Mouse (Mus musculus): Measurements from ENCODE around the gene Babam2. TPM values are rescaled to one million over a fixed set of nuclear protein-coding genes. Genes with fewer than 3 reads are reported as not detected.
A peak's percentile ranks its signal among the peaks of the same experiment; 100 is the strongest.
"Not testable (repeated sequence)": the region's sequence is repeated elsewhere in the genome, so short reads cannot be mapped to it uniquely, and the experiment has no call there.

Babam2 gene
- total RNA-seq, 1 experiment from 2014 or later = 38.9 TPM

DNA sequence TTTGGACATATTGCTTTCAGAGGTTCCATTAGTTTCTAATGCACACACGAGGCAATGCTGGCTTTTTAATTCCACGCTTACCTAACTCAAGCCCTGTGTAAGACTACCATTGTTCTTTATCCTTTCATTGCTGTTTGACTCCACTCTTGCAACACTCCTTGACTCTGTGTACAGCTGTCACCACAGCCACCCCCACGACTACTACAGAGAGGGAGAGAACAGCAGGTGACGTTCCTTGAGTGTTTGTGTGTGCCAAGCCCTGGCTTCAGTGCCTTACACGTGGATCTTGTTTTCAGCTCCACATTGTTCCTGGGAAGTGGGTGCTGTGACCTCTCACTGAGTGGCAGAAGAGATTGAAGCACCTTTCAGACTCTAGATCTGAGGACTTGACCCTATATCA lies 269.3 kb downstream of the Babam2 start:
- no peak for ATAC-seq (replicated peaks; ENCODE audit: low read depth, poor library complexity, severe bottlenecking)

DNA sequence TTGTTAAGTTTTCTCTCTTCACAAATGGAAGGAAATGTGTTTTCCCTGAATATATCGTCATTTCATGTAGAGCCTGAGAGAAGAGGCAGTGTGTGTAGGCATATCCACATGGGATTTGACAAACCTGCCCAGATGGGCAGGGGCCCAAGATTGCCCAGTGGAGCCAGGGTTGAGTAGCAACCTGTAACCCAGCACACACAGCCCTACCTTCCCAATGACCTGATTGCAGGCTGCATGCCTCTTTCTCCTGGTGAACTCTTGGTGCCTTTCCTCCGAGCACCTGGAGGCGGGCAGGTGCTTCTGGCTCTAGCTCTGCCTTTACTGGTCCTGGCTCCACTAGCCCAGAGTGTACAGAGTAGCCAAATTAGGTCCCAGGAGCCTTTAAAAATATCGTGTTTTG lies 270.0 kb downstream of the Babam2 start:
- ATAC-seq (replicated peaks; ENCODE audit: low read depth, poor library complexity, severe bottlenecking) = no peak

DNA sequence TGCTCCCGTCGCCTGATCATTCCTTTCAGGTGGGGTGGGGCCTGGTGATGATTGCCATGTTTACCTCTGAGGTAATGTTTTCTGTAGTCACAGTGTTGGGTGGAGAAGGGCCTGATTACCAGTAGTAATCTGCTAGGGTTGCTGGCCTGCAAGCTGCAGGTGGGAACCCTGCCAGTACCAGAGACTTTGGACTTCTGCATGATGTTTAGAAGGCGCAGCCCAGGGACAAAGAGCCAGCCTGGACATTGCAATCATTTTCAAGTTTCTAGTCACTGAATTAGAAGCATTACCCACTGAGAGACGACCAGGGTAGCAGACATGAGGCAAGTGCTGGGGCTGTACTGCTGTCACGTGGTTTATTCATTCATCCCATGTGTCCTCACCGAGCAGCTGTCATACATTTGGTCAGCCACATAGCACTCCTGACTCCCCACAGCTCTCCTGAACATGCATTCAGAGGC lies 270.6 kb downstream of the Babam2 start:
- no peak for ATAC-seq (replicated peaks; ENCODE audit: low read depth, poor library complexity, severe bottlenecking)

DNA sequence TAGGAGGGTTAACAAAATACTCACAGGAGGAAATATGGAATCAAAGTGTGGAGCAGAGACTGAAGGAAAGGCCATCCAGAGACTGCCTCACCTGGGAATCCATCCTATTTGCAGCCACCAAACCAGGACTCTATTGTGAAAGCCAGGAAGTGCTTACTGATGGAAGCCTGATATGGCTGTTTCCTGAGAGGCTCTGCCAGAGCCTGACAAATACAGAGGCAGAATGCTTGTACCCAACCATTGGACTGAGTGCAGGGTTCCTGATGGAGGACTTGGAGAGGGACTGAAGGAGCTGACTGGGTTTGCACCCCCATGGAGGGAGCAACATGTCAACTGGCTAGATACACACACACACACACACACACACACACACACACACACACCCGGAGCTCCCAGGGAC lies 274.9 kb downstream of the Babam2 start:
- not testable (repeated sequence) for ATAC-seq (replicated peaks; ENCODE audit: low read depth, poor library complexity, severe bottlenecking)

DNA sequence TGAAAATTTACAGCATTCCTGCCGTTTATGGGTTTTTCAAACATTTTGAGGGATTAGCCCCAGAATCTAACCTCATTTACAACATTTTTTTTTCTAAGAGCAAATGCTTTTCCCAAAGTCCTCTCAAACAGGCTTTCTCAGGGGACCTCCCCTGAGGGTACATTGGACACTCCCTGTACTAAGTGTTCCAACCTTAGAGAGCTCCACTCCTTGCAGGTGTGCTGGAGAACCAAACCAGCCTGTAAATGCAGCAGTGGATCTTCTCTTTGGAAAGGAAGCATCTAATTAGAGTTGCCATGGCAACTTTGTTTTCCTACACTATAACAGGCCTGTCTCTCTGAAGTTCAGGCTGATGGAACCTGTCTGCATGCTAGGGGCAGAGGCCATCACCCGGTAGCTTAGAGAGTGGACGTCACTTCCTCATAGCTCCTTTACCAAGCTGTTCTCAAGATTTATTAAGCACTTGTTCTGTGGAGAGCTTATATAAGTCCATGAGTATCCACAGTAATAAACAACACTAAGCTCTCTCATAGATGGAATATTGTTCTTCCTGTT lies 277.2 kb downstream of the Babam2 start:
- no peak for ATAC-seq (replicated peaks; ENCODE audit: low read depth, poor library complexity, severe bottlenecking)

DNA sequence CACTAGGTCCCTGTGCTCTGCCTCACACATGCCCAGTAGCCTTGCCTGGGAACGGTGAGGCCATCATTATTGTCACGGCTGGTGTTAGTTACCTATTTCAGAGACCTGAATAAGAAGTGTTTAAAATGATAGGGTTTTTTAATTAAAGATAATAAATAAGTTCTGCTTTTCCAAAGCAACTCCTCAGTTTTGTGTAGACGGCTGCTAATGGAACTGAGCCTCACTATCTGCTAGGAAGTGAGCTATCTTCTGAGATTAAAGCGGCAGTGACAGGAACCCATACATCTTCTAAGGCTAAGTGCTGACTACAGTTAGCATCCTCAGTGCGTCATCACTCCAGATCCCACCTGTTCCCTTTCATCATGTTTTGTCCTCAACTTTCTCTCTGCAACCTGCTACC lies 284.6 kb downstream of the Babam2 start:
- no peak for ATAC-seq (replicated peaks; ENCODE audit: low read depth, poor library complexity, severe bottlenecking)

DNA sequence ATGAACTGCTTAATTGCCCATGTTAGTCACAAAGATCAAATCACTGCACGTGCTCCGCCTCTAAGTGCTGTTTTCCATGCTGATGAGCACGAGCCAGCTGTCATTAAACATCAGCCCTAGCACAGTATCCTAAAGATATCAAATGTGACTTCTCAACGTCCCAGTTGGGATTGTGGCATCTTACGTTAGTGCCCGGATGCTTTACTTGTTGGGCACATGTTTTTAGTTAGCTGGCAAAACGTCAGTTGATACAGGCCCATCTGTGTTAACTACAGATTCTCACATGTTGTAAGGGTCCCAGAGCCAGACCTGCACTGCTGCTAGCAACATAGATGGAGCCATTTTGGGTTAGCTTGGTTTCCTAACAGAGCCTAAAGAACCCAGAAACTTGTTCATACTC lies 285.7 kb downstream of the Babam2 start:
- ATAC-seq (replicated peaks; ENCODE audit: low read depth, poor library complexity, severe bottlenecking) = no peak

DNA sequence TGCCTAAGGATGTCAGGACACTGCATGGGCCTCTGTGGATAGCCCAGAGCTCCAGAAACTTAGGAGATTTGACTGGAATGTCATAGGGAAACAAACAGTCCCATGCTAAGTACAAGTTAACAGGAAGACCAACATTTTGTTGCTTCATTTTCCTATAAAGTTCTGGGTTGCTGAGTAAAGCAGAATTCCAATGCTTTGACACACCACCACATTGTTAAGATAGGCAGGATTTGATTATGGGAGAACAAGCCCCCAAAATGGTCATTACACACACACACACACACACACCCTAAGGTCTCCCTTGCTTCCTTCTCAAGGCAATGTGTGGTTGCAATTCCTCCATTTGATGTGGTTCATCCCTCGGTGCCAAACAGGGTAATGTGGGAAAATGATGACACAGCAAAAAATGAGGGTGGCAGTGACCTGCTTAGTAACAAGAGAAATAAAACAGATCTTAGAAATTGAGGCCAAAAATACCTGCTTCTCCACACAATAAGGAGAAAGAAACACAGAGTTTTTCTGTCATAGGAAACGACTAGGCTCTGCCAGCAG lies 286.4 kb downstream of the Babam2 start:
- 0 out of 2 replicates have a peak, but pooled peaks have one; percentile 18 for ATAC-seq (replicated peaks; ENCODE audit: low read depth, poor library complexity, severe bottlenecking)

DNA sequence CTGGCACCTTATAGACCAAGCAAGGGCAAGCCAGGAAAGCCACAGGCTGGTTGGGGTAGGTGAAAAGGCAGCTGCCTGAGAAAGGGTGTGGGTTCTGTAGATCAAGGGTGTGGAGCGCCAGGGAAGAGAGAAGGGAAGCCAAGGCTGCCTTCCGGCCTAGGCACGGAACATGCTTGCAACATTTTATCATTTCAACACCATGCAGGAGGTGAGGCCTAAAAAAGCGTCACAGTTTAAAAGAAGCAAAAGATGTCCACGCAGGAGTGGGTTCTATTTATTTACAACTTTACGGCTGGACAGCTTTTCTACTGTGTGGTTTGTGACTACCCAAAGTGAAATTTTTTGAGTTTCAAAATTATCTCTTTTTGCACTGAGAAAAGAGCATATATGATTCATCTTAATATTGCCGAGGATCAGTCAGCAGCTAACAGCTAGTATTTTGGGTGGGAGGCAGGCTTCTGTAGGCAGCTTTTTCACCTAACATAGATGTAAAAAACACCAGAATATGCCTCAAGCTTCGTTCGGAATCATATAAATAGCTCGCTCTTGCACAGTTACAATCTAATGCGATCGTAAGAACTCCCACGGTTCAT lies 287.0 kb downstream of the Babam2 start:
- ATAC-seq (replicated peaks; ENCODE audit: low read depth, poor library complexity, severe bottlenecking) = peak; percentile 56

DNA sequence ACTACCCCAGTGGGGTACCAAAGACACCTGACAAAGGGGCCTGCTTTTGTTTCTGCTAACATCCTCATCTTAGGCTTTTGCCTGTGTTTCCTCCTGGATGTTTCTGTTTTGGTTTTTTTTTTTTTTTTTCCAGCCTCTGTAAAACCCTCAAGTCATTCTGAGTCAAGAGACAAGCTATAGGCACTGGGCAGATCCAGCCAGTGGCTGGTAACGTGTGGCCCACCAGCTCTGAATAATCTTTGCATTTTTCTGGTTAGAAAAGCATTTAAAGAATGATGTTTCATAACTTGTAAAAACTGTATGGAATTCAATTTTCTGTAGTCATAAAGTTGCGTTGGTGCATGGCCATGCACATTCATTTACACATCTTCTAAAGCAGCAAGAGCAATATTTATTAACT lies 287.5 kb downstream of the Babam2 start:
- ATAC-seq (replicated peaks; ENCODE audit: low read depth, poor library complexity, severe bottlenecking) = no peak

DNA sequence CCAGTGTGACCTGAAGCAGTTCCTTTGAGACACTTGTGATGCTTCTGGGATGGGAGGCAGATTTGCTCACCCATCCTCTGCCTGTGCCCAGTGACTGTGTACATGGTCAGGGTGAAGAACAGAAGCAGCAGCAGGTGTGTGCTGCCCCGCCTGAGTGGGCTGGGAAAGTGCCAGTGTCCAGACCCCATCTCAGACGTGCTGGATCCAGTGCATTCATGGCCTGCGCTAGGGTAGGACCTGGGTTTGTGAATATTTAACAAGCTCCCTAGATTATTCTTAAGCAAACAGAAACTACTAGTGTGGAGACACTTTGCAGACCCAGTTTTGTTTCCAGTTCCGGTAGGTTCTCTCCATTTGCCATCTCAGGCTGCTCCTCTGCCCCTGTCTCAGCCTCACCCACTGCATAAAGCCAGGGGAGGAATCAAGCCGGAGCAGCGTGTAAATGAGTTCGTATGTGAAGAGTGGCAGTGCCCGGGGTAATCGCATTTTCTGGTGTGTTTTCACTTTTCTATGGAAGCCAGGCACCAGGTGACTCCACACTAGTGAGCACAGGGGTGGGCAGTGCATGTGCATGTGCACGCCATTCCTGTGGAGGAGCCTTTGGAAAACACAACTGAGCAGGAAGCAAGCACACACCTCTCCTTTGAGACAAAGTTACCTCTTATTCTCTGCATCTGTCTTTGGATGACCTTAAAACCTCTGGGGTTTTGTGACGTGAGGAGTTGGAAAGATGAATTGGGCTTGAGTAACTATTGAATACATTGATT lies 290.2 kb downstream of the Babam2 start:
- ATAC-seq (replicated peaks; ENCODE audit: low read depth, poor library complexity, severe bottlenecking) = no peak

DNA sequence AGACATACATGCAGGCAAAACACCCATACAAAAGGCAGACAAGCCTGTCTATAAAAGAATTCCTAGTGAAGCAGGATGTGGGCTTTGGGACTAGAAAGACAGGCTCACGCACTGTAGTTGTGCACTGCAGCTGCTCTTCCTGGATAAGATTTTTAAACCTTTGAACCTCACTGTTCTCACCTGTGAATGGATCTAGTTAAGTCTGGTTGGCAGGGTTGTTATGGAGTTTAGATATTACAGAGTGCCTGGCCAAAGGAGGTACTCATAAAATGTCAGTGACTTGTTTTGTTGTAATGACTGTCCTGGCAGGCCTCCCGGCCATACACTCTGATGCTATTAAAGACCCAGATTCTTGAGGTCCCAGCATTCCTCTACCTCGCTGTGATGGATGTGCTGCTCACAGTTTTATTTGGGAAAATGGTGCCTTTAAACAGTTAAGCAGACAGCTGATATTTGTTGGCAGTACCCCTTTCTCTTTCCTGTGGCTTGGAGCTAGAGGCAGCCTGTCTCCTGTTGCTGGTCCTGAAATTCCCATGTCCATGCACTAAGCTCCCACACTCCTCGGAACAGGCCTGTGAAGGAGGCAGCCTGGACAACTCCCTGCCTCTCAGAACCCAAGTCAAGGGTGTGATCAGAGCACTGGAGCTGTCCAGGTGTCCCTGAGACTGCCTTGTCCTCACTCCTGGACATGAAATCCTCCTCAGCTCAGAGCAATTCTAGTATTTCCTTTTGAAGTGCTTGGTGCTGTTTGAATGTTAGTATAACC lies 299.9 kb downstream of the Babam2 start:
- ATAC-seq (replicated peaks; ENCODE audit: low read depth, poor library complexity, severe bottlenecking) = no peak

DNA sequence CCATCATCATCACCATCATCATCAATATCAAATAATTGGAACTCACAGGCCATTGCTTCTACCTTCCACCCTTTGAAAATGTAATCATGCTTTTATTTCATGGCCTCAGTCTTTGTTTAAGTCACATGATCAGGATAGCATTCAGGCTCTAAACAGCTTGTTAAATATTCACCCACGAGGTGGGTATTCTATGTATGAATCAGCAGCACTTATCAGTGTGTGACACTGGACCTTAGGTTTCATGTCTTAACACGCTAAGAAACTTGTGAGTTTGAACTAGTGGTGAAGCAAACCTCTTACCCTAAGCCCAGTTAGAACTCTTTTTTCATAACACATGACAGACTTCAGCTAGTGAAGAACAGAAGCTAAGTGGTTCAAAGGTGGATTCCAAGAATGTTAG lies 301.3 kb downstream of the Babam2 start:
- no peak for ATAC-seq (replicated peaks; ENCODE audit: low read depth, poor library complexity, severe bottlenecking)

DNA sequence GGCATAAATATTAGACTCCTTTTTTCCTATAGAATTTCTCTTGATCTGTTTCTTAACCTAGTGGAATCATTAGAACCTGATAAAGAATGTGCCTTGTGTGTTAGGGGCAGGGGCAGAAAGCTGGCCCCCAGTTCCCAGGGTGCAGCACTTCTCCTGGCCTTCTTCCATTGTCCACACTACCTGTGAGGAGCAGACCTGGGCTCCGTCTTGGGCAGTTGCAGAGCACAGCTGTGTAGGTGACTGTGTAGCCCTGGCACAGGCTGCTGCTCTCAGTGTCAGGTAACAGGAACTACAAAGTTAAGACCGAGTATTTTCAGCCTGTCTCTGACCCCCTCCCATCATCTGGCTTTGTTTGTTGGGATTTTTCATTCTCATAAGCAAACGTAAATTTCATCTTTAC lies 302.6 kb downstream of the Babam2 start:
- no peak for ATAC-seq (replicated peaks; ENCODE audit: low read depth, poor library complexity, severe bottlenecking)

DNA sequence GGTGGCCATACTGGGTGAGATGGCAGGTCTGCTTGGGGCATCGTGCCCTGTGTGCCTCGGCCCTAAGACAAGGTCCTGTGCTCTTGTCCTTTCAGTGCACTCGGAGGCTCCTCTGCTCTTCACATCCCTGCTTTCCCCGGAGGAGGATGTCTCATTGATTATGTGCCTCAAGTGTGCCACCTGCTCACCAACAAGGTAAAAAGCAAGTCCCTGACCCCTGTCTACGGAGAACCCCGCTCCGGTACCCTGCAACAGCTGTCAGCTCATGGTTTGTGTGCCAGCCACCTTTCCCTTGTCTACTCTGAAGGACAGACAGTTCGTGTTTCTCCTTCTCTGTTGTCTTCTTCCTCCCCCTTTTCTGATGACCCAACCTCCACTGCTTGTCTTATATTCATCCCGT lies 303.8 kb downstream of the Babam2 start:
- ATAC-seq (replicated peaks; ENCODE audit: low read depth, poor library complexity, severe bottlenecking) = no peak

DNA sequence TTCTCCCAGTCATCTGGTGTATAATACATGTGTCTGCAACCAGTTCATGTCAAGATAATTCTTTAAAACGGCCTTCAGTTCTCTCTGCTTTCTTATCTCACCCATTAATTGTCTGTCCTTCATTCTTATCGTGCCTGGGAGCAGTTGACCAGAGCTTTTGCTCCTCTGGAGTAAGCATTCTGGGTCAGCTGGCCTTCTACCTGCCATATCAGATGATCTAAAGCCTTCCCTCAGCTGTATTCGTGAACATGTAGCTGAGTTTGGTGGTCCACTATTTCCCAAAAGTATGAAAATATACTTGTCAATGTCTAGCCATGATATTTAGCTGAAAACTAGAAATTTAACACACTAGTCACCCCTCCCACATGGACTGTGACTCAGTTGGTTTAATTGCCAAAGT lies 304.3 kb downstream of the Babam2 start:
- ATAC-seq (replicated peaks; ENCODE audit: low read depth, poor library complexity, severe bottlenecking) = no peak

DNA sequence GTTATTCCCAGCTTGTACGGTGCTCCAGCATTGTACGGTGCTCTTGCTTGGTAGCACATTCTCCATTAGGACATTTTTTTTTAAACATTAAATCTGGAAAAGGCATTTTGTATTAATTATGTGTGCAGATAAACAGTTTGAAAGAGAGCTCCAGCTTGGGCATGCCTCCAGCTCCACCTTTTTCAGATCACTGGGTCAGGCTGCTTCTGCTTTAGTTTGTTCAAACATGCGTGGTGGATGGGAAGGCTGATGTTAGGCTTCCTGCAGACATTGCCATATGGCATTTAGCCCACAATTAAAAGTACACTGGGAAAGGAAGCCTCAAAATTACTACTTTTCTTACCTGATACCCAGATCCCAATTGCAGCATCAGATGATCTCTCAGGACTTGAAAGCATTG lies 310.9 kb downstream of the Babam2 start:
- ATAC-seq (replicated peaks; ENCODE audit: low read depth, poor library complexity, severe bottlenecking) = no peak

DNA sequence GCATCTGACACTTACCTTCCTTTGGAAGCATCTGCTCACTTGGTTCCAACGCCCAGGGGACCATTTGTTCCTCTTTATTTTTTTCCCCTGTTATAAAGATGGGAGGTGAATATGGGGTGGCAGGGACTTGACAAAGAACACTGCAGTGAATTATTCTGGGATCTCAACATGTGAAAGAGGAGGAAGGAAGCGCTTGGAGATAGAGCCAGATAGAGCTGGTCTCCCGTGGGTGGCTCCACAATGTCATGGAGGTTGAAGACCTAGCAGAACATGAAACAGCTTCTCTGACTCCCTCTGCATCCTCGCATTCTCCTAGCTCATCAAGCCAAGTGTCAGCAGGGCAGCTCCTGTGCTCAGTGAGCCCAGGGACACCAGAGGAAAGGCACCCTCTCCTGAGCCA lies 312.6 kb downstream of the Babam2 start:
- ATAC-seq (replicated peaks; ENCODE audit: low read depth, poor library complexity, severe bottlenecking) = no peak

DNA sequence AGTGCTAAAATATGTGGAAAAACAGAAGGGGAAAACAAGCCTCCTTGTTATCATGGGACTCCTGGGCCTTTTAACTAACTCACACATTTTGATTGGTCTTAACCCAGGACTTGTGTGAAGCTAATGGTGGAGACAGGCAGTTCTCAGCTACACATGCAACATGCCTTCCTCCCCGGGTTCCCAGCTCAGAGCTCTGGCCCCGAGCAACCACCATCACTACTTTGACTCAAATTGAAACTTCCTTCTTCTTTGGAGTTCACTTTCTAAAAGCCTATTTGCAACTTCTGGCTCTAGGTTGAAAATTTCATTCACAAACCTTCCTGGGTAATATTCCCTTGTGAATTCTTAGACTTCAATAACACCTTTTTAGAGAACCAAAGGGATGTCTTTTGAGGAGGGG lies 315.6 kb downstream of the Babam2 start:
- no peak for ATAC-seq (replicated peaks; ENCODE audit: low read depth, poor library complexity, severe bottlenecking)

DNA sequence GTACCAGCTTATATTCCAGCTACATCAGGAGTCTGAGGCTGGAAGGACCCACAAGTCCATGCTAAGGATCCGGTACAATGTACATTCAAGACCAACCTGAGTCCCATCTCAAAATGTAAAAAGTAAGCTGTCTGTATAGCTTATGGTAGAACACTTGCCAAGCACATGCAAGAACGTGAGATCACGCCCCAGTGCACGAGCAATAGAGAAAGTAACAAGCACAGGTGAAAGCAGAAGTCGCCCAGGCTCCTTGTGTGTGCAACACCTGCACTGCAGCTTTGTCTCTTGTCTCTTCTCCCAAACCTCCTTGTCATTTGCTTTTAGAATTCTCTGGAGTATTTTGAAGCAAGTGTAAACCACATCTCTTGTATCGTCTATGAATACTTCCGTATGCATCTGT lies 317.3 kb downstream of the Babam2 start:
- ATAC-seq (replicated peaks; ENCODE audit: low read depth, poor library complexity, severe bottlenecking) = no peak
